Mouse (Mus musculus) left cerebral cortex, adult 9 months (tissue): ENCODE results near the gene Tgfbr2.
A peak's percentile ranks its signal among the peaks of the same experiment; 100 is the strongest.

Source experiments
- DNase-seq, 2 experiments: peaks; one replicate each; pipeline ENCODE4 v3.0.0; 2022; ENCODE audit warnings: low spot score in 2 of 2

The Tgfbr2 gene

DNA sequence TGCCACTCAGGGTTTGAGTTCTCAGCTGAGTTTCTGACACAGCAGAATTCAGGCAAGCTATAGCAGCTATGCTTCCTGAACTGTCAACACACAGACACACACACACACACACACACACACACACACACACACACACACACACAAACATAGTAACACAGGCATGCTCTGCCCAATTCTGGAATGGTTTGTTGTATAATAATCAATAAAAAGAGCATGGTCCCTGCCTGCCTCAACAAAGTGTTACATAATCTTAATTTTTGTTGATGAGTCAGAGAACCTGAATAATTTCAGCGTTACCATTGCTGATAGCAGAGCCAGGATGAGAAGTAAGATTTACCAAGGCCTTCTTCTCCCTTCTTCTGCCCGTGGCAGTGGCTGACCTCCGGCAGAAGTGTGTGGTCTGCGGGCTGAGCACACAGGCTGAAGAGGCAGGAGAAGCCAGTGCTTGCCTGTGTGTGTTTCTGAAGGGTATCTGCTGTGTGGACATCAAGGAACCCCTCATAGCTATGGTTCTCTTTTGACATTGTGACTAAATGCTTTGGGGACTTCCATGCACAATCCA, 18.8 kb upstream of the Tgfbr2 start:
- DNase-seq, result no peak

DNA sequence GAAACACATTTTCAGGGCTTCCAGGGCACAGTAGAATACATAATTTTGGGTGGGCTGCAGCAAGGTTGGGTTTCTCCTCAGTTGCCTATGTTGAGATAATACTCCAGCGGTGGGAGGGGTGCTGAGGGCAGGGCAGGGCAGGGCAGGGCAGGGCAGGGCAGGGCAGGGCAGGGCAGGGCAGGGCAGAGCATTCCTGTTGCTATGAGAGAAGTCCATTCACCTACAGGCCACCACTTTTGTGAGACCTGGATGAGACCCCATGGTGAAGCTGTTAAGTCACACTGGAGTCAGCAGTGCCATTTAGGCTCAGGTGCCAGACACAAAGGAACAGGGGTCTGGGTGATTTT, 18.3 kb upstream of the Tgfbr2 start:
- DNase-seq, result no peak

DNA sequence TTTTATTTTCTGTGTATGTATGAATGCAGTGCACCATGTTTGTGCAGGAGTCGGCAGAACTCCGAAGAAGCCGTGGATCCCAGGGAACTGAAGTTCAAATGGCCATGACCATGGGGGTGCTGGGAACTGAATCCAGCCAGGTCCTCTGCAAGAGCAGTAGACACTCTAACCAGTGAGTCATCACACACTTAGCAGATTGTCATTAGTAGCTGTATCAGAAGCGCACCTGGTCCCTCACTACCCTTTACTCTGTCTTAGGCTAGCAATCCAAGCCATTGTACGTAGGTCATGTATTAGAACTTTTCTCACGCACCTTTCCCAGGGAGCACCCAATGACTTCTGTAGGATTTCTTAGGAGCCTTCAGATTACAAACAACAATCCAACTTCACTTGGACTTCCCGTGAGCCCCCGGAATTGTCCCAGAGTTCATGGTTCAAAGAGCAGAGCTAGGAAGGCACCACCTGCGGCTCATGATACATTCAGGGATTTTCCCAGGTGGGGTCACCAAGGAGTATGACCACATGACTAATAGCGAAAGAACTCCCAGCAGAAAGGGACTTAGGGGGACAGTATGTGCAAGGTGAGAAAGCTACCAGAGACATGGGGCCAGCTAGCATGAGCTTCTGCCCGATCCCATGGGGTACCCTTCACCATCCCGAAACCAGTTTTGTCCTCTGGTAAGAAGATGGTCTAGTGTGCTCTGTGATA, 17.8 kb upstream of the Tgfbr2 start:
- DNase-seq, result no peak

DNA sequence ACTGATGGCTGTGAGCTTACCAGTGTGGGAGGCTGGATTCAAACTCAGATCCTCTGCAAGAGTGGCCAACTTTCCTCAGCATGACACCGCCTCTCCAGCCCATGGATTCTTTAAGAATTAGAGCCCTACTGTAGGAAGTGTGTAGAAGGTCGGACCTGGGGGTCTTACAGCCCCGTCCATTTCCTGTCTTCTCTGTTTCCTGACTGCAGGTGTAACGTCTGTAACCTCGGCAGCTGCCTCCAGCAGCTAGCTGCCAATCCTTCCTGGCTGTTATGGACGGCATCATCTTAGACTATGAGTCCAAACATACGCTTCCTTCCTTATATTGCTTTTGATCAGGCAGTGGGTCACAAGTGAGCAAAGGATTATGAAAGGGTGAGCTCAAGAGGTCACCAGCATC, 17.1 kb upstream of the Tgfbr2 start:
- DNase-seq, result no peak

DNA sequence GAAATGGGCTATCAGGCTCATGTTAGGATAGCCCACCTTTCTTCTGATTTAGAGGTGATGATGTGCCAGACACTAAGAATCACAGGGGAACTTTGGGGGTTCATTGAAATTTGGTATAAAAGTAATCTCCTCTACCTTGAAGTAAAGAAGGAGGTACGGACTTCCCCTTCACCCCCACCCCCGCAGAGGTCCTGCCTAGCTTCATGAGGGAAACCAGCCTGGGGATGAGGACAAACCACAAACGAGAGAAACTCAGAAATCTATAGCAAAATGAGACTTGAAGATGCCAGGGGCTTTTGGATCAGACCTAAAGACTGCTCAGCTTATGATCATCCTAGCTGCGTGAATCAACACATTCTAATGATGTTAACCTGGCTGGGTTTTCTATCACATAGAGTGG, 14.7 kb upstream of the Tgfbr2 start:
- no peak for DNase-seq

DNA sequence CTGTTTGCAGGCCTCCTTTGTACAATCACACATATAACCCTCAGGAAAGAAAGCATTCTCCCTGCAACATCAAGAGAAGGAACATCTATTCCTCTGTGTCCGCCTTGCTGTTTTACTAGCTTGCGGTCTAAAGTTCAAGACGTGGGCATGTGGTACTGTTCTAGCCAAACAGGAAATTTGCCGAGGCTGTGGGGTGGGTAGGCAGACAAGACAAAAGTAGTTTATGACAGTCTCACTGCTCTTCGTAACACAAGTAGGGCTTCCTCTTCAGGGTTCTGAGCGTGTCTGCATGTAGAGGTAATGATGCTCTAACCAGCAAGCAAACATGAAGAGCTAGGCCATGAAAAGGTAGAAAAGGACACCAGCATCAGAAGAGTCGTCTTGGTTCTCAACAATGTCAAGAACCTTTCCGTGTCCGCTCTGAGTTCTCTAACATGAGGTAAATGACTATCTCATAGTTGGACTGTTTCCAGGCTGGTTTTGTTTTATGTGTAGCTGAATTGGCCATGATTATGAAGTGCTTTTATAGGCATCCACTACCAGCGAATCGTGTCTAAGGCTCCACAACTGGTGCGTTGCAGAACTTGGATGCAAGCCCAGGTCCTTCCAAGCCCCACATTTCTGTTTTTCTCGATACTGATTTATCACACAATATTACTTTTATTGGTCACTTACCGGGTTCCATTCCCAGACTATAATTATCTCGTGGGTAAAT, 13.9 kb upstream of the Tgfbr2 start:
- DNase-seq, result no peak

DNA sequence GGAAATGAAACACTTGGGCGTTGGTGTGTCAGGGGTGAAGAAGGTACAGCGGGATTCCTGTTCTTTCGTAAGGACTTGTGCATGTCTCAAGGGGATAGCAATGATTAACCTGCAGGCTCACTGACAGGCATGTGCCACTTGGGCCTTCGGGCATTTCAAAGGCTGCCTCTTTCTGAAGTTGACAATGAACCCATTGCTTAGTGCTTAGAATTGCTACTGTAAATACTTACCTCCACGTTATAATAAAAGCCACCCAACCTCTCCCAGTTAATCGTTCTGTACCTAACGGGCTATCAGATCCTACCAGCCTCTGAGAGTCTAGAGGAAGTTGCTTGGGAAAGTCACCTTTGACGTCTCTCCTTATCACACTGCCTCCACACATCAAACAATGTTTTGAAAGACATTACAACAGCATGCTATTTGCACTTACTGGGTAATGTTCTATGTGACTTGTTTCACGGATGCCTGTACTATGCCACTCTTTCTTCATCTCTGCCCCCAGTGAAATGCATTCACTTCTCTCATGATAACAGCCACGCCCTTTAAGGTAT, 12.1 kb upstream of the Tgfbr2 start:
- DNase-seq, result no peak

DNA sequence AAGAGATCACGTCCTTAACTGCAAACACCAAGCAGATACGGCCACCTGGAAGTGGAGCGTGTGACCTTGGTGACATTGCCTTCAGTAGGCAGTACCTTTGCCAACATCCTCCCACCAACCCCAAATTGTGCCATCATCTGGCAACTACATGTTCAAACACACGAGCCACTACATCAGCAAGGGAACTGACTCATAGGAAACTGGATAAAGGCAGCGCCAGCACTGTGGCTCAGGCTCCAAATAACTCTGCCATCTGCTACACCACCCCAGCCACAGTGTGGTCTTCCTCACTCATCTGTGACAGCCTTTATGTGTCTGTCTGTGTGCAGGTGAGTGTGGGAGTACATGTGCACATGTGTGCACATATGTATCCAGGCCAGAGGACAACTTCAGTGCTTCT, 9.7 kb upstream of the Tgfbr2 start:
- DNase-seq, result no peak

DNA sequence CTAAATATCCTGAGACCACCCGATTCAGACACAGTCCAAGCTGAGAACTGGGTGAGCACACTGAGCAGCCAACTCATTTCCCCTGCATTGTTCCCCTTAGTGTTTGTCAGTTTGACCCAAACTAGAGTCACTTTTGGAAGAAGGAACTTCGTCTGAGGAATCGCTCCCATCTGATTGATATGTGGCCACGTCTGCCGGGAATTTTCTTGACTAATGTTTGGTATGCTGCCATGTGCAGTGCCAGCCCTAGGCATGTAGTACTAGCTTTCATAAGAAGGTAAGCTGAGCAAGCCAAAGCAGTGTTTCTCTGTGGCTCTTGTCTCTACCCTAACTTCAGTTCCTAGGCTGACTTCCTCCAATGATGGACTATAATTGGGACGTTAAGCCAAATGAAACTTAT, 7.9 kb upstream of the Tgfbr2 start:
- DNase-seq, result no peak

DNA sequence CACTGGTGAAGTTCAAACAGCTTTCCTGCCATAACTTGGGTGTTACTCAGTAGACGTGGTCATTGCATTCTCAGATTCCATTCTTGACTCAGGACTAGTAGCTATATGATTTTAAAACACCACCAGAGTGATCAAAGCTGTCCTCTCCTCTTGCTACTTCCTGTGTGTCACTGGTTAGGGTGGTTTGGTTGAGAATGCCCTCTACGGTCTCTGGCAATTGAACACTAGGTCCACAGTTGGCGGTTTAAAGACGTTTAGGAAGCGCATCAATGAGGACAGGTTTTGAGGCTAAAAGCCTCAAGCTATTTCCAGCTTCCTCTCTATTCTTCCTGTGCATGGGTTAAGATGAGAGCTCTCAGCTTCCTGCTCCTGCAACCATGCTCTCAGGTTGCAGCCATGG, 6.4 kb upstream of the Tgfbr2 start:
- no peak for DNase-seq

DNA sequence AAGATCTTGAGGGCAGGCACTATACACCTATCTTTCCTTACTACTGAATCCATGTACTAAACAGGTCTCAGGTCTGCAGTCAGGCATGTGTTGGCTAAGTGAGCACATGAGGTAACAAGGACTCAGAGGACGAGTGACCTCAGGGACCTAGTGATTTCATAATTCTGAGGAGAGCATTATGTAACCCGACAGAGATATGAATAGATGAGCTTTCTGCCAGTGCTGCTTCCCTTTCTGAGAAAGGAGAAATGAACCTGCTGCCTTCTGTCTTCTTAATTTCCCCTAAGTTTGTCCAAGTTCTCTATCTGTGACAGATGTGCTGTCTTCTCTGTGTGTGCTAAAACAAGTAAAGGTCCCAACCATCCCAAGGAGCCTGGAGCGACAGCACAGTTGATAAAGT, 3.0 kb upstream of the Tgfbr2 start:
- peak in 1 of 2 experiments; percentile 16 for DNase-seq

DNA sequence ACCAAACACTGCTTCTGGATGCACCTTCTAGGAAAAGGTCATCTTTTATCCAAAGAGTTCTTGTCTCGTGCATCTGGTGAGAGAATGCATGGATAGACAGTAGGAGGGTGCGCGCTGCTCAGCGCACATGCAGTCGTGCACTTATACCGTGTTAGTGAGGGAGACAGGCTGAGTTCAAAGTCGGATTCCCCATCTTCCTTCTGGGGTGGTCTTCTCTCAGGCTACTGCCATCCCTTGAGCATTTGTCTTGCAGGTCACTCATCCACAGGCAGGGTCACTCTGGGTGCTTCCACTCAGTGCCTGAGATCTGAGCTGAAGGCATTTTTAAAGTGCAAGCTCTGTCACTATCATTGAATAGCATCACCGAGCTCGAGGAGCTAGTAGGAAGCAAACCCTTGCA, 1.9 kb upstream of the Tgfbr2 start:
- no peak for DNase-seq

DNA sequence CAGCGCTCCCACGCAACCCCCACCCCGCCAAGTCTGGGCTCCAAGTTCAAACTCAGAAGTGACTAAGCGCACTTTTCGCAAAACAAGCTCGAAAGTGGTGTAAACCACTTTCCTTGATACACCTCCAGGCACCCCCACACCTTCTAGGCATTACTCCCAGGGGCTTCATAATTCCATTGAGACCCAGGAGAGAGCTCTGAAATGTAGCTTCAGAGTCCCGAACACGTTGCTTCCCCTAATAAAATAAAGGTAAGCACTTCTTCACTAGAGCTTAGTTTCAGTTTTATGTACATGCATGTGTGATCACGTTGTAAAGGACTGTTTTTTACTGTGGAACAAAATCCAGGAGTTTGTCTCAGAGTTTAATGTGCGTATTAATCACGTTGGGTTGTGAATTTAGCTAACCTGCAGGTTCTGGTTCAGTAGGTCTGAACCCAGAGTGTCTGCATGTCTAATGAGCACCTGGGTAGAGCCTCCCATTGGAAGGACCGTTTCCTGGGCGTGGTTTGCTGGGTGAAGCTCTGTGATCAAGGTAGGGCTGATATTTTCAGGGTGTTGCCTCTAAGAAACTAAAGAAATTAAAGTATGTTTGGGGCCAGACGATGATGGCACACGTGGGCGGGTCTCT, 442 bp upstream of the Tgfbr2 start:
- no peak for DNase-seq

DNA sequence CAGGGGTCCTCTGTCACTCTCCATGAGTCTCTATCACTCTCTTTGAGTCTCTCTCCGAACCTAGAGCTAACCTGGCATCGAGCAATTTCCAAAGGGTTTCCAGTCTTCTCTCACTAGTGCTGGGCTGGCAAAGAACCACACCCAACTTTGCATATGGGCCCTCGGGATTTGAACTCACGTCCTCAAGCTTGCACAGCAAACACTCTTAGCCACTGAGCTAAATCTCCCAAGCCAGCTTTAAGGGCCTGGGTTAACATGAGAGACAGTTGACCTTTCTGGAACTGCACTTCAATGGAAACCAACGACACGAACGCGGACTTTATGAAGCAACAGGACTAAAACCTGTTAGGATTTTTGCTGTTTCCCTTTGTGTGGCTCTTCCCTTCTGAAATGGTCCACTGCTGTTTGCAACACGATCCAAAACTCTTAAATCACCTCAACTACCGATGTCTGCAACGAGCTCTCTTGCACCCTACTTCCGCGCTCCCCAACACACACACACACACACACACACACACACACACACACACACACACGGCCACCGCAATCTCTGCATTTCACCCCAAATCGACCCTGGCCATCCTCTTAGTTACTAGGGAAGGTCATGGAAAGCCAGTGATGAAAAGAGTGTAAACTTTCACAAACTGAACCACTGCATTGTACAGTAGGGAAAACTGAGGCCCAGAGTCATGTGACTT, 1.5 kb downstream of the Tgfbr2 start:
- no peak for DNase-seq

DNA sequence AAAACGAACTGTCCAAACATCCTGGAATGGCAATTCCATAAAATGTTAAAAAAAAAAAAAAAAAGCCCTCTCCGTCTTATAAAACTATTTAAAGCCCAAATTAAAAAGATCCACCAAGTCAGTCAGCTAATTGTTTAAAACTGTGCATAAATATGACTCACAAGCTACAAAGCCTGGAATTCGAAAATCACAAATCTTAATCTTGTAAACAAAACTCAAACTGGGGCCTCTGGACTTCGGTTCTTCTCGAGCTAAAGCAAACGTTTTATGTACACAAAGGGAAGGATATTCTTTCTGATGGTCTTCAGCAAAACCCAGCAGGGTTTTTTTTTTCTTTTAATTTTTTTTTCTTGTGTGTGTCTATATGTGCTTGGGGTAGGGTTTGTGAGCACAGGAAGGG, 2.1 kb downstream of the Tgfbr2 start:
- no peak for DNase-seq

DNA sequence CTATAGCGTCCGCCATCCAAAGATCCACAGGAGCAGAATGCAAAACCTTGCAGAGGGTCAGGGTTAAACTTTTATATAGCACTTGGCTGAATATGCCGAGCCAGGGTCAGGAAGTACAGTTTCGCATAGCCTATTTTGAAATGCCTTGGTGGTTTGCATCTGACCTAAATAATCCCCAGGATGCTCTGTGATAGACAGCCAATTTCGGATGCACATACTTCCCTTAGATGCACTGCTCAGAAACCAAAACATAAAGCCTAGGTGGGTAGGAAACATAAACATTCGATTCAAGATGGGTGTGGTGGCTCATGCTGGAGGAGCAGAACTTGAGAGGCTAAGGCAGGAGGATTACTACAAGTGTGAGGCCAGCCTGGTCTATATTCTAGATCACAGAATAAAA, 6.1 kb downstream of the Tgfbr2 start:
- DNase-seq, result no peak

DNA sequence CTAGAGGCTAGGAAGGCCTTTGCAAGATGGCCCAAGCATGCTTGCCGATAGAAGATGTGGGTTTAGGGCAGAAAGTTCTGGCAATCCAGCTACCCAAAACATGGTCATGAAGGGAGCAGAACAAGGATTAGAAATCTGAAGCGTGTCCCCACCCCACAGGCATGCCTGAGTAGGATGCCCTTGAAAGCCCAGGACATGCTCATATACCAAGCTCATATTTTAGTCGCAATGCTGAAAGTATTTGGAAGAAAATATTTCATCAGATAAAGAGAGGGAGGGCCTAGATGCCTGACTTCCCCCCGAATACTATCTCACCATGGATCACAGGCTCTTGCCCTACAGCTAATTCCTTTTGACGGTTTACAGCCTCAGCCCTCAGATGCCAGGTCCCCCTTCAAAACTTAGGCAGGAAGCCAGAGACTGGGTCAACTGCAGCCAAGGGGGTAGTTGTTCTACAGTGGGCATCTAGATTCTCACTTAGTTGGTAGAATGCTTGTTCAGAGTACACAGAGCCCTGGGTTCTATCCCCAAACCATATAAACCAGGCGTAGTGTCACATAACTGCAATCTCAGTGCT, 7.8 kb downstream of the Tgfbr2 start:
- no peak for DNase-seq

DNA sequence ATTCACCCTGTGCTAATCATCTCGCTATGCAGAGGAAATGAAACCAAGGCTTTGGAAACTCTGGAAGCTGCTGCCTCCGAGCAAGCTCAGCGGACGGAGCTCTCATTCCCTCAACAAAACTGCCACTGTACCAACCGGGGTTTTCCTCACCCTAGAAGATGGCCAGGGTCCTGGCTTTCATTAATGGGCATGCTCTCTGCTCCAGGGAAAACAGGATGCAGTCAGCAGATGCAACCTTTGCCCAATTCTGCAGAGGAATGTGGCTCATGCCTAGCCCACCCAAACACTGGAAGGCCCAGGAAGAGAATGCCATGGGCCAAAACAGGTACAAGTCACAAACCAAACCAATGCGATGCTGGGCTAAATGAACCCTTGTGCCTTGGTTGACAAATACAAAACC, 8.8 kb downstream of the Tgfbr2 start:
- no peak for DNase-seq

DNA sequence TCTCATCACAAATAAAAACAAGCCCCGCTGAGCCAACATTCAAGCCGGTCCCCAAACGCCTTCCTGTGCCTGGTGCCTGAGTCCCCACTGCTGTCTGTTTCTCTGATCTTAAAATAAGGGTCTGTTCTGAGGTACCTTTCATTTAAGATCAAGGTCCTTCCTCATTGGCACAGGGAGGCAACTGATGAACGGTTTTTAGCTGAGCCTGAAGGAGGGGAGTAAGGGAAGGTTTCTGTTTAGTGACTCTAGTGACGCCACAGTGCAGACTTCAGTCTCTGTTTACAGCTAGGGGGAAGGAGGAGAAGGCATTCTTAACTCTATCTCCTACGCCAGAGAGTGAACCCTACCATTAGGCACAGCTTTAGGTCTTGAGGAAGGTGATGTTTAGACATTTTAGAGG, 11.3 kb downstream of the Tgfbr2 start:
- DNase-seq, result no peak

DNA sequence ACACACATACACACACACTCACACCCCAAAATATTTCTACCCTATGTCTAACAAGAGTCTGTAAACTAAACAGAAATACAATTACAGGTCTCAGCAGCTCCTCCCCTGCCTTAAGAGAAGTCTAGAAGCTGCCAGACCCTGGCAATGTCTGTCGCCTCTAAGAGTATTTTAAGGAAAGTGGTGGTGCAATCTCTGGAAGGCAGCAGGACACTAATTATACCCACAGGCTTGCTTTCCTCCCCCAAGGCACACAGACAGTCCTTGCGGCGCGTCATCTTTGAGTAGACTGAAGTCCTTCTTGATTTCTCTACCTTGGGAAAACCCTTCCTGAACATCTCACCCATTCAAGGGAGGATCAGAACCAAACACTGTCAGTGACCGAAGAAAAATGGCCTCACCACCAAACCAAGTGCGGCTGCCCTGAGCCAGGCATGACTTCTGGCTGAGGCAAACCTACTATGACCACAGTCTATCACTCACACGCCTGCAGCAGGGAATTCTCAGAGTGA, 12.2 kb downstream of the Tgfbr2 start:
- DNase-seq, result no peak

DNA sequence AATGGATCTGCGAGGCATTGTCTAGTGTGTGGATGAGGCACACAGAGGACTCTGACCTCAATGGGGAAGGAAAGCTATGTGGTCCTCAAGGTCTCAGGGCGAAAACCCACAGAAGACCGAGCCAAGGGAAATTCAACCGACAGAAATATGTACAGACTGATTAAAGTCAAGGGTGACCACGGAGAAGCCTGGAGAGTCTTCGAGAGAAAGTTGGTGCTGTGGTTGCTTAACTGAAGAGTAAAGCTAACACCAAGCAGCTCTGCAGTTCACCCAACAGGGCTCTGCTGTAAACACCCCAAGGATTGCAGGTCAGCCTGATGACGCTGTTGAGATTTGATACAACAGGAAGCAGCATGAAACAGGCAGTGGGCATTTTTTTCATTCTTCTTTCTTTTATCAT, 14.3 kb downstream of the Tgfbr2 start:
- no peak for DNase-seq

DNA sequence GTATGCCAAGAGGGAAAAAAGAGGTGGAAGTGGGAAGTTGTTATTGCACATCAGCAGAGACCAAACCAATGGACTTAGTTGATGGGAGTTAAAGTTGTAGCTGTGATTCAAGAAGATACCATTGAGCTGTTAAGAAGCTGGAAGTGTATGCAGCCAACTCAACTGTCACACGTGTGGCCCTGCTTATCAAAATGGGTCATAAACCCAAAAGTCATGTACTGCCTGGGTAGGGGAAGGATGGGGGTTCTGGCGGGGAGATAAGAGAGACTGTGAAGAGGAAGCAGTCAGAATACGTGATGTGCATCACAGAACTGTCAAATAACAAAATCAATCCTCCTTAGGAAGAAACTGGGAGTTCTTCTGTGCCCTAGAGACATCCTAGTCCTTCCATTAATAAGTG, 15.1 kb downstream of the Tgfbr2 start:
- DNase-seq, result no peak
